Mouse (Mus musculus) liver, postnatal 0 days (tissue): ENCODE results near the gene Sipa1l1. TPM values are rescaled to one million over a fixed set of nuclear protein-coding genes. Genes with fewer than 3 reads are reported as not detected.

Experiments
- ATAC-seq: fragments of 200-750 bp; cut with Nextera tagmentation; 2 replicates; pipeline ENCODE4 v1.8.0; 2017; ENCODE audit warnings: mild to moderate bottlenecking, moderate library complexity
- DNase-seq: peaks from one replicate; pipeline ENCODE4 v3.0.0-alpha.2; 2016
- H3K27ac ChIP-seq: fragments of 300-500 bp; sonication (generic); 2 replicates; pipeline ENCODE4 v1.5.1; 2014; ENCODE audit warnings: antibody characterized with exemption, moderate library complexity, mild to moderate bottlenecking, low read depth
- H3K27me3 ChIP-seq: fragments of 300-500 bp; sonication (generic); 2 replicates; pipeline ENCODE4 v1.6.1; 2014; ENCODE audit warnings: low read length, control low read depth, mixed read lengths; ENCODE audit not compliant: insufficient read depth
- H3K36me3 ChIP-seq: fragments of 300-500 bp; sonication (generic); replicated peaks from 2 replicates; pipeline ENCODE4 v1.6.1; 2014; ENCODE audit warnings: mild to moderate bottlenecking, control low read depth, low read length, moderate library complexity, mixed read lengths; ENCODE audit not compliant: insufficient read depth
- H3K4me1 ChIP-seq: fragments of 300-500 bp; sonication (generic); 2 replicates; pipeline ENCODE4 v1.6.1; 2014; ENCODE audit warnings: antibody characterized with exemption, mild to moderate bottlenecking, control low read depth; ENCODE audit not compliant: insufficient read depth
- H3K4me2 ChIP-seq: fragments of 300-500 bp; sonication (generic); 2 replicates; pipeline ENCODE4 v1.6.1; 2014; ENCODE audit warnings: low read depth, mild to moderate bottlenecking, low read length, moderate library complexity, mixed read lengths
- H3K4me3 ChIP-seq: fragments of 300-500 bp; sonication (generic); 2 replicates; pipeline ENCODE4 v1.5.1; 2014; ENCODE audit warnings: low read depth, low read length
- H3K9ac ChIP-seq: fragments of 300-500 bp; sonication (generic); replicated peaks from 2 replicates; pipeline ENCODE4 v1.6.1; 2014; ENCODE audit warnings: mild to moderate bottlenecking, moderate library complexity
- H3K9me3 ChIP-seq: fragments of 300-500 bp; sonication (generic); 2 replicates; pipeline ENCODE4 v1.6.1; 2016; ENCODE audit warnings: mild to moderate bottlenecking, control low read depth, low read length, mixed read lengths
- CTCF ChIP-seq: sonication (generic); IDR thresholded peaks from 2 replicates; pipeline ENCODE4 v1.5.1; 2016; ENCODE audit warnings: antibody characterized with exemption, low read depth
- EP300 ChIP-seq: IDR thresholded peaks from 2 replicates; pipeline ENCODE4 v1.6.1; 2016; ENCODE audit warnings: antibody characterized with exemption, low read depth, mild to moderate bottlenecking
- WGBS: fragments of 180-500 bp; shearing (Covaris S2); extraction: QIAGEN DNeasy Blood & Tissue Kit; methylation state at CpG from one replicate; pipeline ENCODE4 v1.1.7; 2014; ENCODE audit not compliant: insufficient replicate concordance; 5-methylcytosine and 5-hydroxymethylcytosine counted together
- polyA plus RNA-seq: library from polyadenylated mRNA; unstranded; fragments of >200 nt; fragmentation: Nextera tagmentation; extraction: Ambion mirVana; gene quantifications from 2 replicates; pipeline ENCODE4 v1.2.1, GENCODE M21; 2015

Sipa1l1 gene
- polyA plus RNA-seq, 1 experiment from 2014 or later = 3.2 TPM

DNA sequence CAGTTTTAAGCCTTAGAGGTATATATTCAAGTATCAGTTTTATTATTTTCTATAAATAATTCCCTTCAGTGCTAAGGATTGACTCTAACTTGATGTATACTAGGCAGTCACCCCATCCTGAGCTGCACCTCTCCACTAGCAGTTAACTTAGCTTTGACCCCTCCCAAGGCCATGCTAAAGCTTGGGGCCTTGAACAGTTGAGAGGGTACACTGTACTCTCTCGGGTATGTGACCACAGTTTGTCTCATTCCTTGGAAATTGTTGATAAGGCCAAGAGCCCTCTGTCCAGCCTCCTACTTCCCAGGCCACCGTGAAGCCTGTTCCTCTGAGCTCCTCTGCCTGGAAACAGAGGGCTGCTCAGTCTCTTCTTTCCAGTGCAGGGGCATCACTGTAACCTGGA lies 187.4 kb downstream of the Sipa1l1 start:
- ATAC-seq = no peak

DNA sequence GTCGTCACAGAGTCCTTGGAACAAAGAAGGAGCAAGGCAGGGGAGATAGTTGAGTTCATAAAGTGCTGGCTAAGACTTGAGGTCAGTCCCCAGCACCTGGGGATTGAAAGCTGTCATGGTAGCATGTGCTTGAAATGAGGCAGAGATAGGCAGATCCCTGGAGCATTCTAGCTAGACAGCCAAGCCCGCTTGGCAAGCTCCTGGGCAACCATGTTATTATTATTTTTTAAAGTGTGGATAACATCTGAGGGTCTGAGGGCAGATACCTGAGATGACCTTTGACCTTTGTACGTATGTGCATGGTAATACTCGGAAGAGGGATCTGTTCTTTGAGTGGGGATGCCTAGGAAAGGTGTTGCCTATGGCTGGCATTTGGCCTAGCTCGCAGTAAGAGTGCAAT lies 188.3 kb downstream of the Sipa1l1 start:
- Histone ChIP-seq H3K27me3 (no peaks in the 10 kb centered on the region), H3K36me3 (no peaks in the 10 kb centered on the region), H3K4me1 (peaks cover 7% of the 10 kb centered on the region), H3K4me3 (no peak overlapping the region), H3K4me2 (no peak overlapping the region), H3K9ac (no peak overlapping the region), H3K27ac (no peak overlapping the region), H3K9me3 (no peaks in the 10 kb centered on the region)
- ATAC-seq (no peak), DNase-seq (no peak)
- no peak for TF ChIP-seq CTCF
- no peak for TF ChIP-seq EP300
- 82% methylated on average over 5 of the region's 5 CpGs for WGBS

More for the DNA sequence above, 187.4 kb downstream of the Sipa1l1 start:
- Histone ChIP-seq H3K9ac (no peak overlapping the region), H3K36me3 (no peaks in the 10 kb centered on the region), H3K4me3 (no peak overlapping the region), H3K4me1 (peaks cover 10% of the 10 kb centered on the region), H3K27me3 (no peaks in the 10 kb centered on the region), H3K4me2 (no peak overlapping the region), H3K9me3 (no peaks in the 10 kb centered on the region), H3K27ac (no peak overlapping the region)
- WGBS = 48% methylated on average over 2 of the region's 2 CpGs
- DNase-seq = no peak
- TF ChIP-seq CTCF (no peak), EP300 (no peak)

DNA sequence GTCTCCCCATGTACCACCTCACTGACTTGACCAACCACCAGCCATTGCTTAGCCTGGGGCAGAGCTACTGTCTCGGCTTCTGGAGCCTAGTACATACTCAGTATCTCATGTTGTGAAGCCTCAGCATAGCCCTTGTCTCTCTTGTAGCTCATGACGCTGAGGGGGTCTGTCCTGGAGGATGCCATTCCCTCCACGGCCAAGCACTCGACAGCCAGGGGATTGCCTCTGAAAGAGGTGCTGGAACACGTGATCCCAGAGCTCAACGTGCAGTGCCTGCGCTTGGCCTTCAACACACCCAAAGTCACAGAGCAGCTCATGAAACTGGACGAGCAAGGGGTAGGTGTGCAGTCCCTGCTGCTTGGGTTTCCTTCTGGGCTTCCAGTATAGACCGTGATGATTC lies 193.7 kb downstream of the Sipa1l1 start:
- TF ChIP-seq EP300 (no peak), CTCF (no peak)
- Histone ChIP-seq H3K4me3 (no peak overlapping the region), H3K36me3 (no peaks in the 10 kb centered on the region; the same call in 1 of the 2 replicates), H3K4me2 (no peak overlapping the region), H3K4me1 (no peaks in the 10 kb centered on the region), H3K9ac (no peak overlapping the region), H3K27me3 (no peaks in the 10 kb centered on the region), H3K9me3 (no peaks in the 10 kb centered on the region), H3K27ac (no peak overlapping the region)
- ATAC-seq = no peak
- DNase-seq = no peak
- WGBS = 88% methylated on average over 9 of the region's 9 CpGs

DNA sequence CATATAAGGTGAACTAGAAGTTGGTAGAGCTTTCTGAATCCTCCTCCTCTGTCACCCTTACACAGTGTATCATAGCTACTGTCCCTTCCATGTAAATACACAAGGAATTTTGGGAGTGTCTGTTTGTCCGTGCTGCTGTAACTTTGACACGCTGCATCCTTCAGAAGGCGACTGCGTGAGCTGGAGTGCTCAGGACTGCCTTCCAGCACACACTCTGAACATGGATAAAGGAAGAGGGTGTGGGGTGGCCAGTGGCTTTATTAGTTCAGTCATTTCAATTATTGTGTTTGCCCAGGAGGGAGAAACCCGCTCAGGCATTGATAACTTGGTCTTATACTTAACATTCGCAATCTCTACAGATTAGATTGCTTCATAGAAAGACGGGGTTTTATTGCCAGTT lies 195.1 kb downstream of the Sipa1l1 start:
- 91% methylated on average over 7 of the region's 7 CpGs for WGBS
- Histone ChIP-seq H3K4me2 (no peak overlapping the region), H3K36me3 (no peaks in the 10 kb centered on the region; the same call in 1 of the 2 replicates)

DNA sequence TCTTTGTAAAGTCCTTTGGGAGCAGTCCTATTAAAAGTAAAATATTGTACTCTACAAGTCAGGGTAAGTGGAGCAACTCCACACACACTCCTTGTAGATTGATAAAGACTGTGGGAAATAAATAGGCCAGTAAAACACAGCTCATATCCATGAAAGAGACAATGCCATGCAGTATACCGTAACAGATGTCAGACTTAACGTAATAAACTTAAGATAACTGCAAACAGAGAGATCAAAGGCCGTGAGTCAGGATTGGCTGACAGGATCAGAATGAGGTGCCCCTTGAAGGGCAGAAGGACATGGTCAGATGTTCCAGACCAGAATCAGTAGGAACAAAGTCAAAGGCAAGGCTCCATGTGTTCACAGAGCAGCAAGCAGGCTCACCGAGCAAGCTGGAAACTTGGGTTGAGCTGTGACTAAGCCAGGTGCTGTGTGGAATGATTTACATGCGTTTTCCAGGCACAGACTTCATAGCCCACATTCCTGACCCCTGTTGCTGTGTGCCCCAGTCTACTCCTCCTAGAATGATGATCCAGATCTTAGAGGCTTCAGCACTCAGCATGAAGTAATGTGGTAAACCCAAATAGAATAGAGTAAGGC lies 196.3 kb downstream of the Sipa1l1 start:
- no peak overlapping the region for H3K27ac ChIP-seq
- H3K4me3 ChIP-seq = no peak overlapping the region
- DNase-seq (no peak), ATAC-seq (no peak)
- H3K9me3 ChIP-seq = no peaks in the 10 kb centered on the region
- no peaks in the 10 kb centered on the region; the same call in 1 of the 2 replicates for H3K36me3 ChIP-seq
- no peak overlapping the region for H3K4me2 ChIP-seq
- 74% methylated on average over 5 of the region's 5 CpGs for whole genome bisulfite sequencing
- no peak overlapping the region for H3K9ac ChIP-seq
- TF ChIP-seq EP300 (no peak), CTCF (no peak)
- H3K4me1 ChIP-seq = no peaks in the 10 kb centered on the region
- H3K27me3 ChIP-seq = no peaks in the 10 kb centered on the region

More for the DNA sequence above, 195.1 kb downstream of the Sipa1l1 start:
- DNase-seq (no peak), ATAC-seq (no peak)
- H3K9ac ChIP-seq = no peak overlapping the region
- TF ChIP-seq EP300 (no peak), CTCF (no peak)
- no peaks in the 10 kb centered on the region for H3K4me1 ChIP-seq
- no peaks in the 10 kb centered on the region for H3K9me3 ChIP-seq
- H3K4me3 ChIP-seq = no peak overlapping the region
- H3K27me3 ChIP-seq = no peaks in the 10 kb centered on the region
- H3K27ac ChIP-seq = no peak overlapping the region

DNA sequence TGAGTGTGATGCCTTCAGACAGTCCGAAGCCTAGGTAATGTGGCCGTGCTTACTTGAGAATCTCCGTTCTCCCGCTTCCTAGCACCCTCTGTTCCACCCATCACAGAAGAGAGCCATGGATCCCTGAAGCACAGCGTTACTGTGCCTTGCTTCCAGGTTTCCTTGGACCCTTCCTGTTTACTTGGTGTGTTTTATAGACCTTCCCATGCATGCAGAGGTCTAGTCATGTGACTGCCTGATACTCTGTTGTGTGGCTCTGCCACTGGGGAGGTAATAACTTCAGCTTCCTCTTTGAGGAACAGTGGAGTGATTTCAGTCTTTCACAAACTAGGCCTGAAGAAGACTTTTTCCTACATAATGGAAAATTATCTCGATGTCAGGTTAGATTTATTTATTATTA lies 197.6 kb downstream of the Sipa1l1 start:
- Histone ChIP-seq H3K4me1 (no peaks in the 10 kb centered on the region), H3K36me3 (no peaks in the 10 kb centered on the region; the same call in 1 of the 2 replicates), H3K27me3 (no peaks in the 10 kb centered on the region), H3K4me2 (no peak overlapping the region), H3K9me3 (no peaks in the 10 kb centered on the region), H3K9ac (no peak overlapping the region), H3K27ac (no peak overlapping the region), H3K4me3 (no peak overlapping the region)
- no peak for TF ChIP-seq EP300
- TF ChIP-seq CTCF = no peak
- whole genome bisulfite sequencing = 75% methylated on average over 6 of the region's 6 CpGs
- ATAC-seq (no peak), DNase-seq (no peak)

DNA sequence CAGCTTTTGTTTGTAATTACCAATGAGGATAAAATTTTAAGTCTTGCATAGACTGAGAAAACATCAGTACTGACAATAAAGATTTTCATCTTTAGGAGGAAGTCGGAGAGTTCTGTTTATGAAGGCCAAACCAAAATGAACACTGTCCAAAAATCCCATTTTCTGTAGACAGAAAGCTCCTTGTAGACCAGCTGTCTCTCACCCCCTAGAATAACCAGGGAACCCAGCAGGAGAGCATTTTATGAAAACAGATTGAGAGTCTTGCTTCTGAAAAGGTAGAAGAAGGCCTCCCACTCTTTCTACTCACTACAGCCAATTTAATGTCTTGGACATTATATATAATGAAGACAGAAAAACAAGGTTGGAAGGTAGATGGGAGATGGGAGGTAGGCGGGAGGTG lies 198.2 kb downstream of the Sipa1l1 start:
- no peak for DNase-seq
- no peak overlapping the region for H3K4me3 ChIP-seq
- no peak overlapping the region for H3K4me2 ChIP-seq
- no peaks in the 10 kb centered on the region for H3K4me1 ChIP-seq
- H3K27me3 ChIP-seq = no peaks in the 10 kb centered on the region
- no peak overlapping the region for H3K27ac ChIP-seq
- no peak for ATAC-seq
- no peaks in the 10 kb centered on the region; the same call in 1 of the 2 replicates for H3K36me3 ChIP-seq
- no peak for TF ChIP-seq EP300
- no peak for TF ChIP-seq CTCF
- no peak overlapping the region for H3K9ac ChIP-seq
- no peaks in the 10 kb centered on the region for H3K9me3 ChIP-seq
- 85% methylated on average over 2 of the region's 2 CpGs for WGBS
